Mouse (Mus musculus) C2C12 (cell line): ENCODE data around the gene Retreg3. TPM values are rescaled to one million over a fixed set of nuclear protein-coding genes. Genes with fewer than 3 reads are reported as not detected.

Experiments used
- H3K27me3 ChIP-seq: one replicate; pipeline ENCODE4 v1.6.1; 2011; ENCODE audit not compliant: control insufficient read depth, insufficient read depth, insufficient read length
- H3K36me3 ChIP-seq: one replicate; pipeline ENCODE4 v1.6.1; 2011; ENCODE audit not compliant: control insufficient read depth, insufficient read depth
- H3K4me3 ChIP-seq: one replicate; pipeline ENCODE4 v1.5.1; 2011; ENCODE audit warnings: mild to moderate bottlenecking, control low read depth; ENCODE audit not compliant: poor library complexity, insufficient read depth, severe bottlenecking
- H3K79me2 ChIP-seq: one replicate; pipeline ENCODE4 v1.6.1; 2011; ENCODE audit not compliant: control insufficient read depth, insufficient read depth
- H3K79me3 ChIP-seq: one replicate; pipeline ENCODE4 v1.6.1; 2011; ENCODE audit warnings: low read depth, control low read depth
- H3ac ChIP-seq: one replicate; pipeline ENCODE3; 2011; ENCODE audit warnings: low read depth; ENCODE audit not compliant: control insufficient read depth, insufficient read length
- CEBPB ChIP-seq: IDR thresholded peaks from one replicate; pipeline ENCODE4 v1.6.1; 2011; ENCODE audit warnings: low read depth, mild to moderate bottlenecking, control low read depth, moderate library complexity
- CTCF ChIP-seq: IDR thresholded peaks from one replicate; pipeline ENCODE4 v1.5.1; 2011; ENCODE audit not compliant: control insufficient read depth, insufficient read depth, insufficient read length
- FOSL1 ChIP-seq: IDR thresholded peaks from one replicate; pipeline ENCODE4 v1.8.0; 2011; ENCODE audit warnings: mild to moderate bottlenecking, low read length; ENCODE audit not compliant: poor library complexity, insufficient read depth, severe bottlenecking
- MAX ChIP-seq: IDR thresholded peaks from one replicate; pipeline ENCODE4 v1.6.1; 2011; ENCODE audit warnings: mild to moderate bottlenecking, control low read depth
- MYOD1 ChIP-seq: IDR thresholded peaks from one replicate; pipeline ENCODE4 v1.6.1; 2011; ENCODE audit warnings: low read depth; ENCODE audit not compliant: control insufficient read depth, insufficient read length
- MYOG ChIP-seq: IDR thresholded peaks from one replicate; pipeline ENCODE4 v1.6.1; 2011; ENCODE audit not compliant: control insufficient read depth, insufficient read length; ENCODE audit errors: extremely low read depth
- USF1 ChIP-seq: IDR thresholded peaks from one replicate; pipeline ENCODE4 v1.6.1; 2011; ENCODE audit warnings: low read depth, mild to moderate bottlenecking, control low read depth, moderate library complexity
- polyA plus RNA-seq: library from polyadenylated mRNA; unstranded; fragments of >200 nt; fragmentation: generic; extraction: Trizol; gene quantifications from one replicate; pipeline ENCODE4 v1.2.1, GENCODE M21; 2012; ENCODE audit warnings: missing spikeins

Gene Retreg3
- polyA plus RNA-seq, 1 experiment, result 25.7 TPM

DNA sequence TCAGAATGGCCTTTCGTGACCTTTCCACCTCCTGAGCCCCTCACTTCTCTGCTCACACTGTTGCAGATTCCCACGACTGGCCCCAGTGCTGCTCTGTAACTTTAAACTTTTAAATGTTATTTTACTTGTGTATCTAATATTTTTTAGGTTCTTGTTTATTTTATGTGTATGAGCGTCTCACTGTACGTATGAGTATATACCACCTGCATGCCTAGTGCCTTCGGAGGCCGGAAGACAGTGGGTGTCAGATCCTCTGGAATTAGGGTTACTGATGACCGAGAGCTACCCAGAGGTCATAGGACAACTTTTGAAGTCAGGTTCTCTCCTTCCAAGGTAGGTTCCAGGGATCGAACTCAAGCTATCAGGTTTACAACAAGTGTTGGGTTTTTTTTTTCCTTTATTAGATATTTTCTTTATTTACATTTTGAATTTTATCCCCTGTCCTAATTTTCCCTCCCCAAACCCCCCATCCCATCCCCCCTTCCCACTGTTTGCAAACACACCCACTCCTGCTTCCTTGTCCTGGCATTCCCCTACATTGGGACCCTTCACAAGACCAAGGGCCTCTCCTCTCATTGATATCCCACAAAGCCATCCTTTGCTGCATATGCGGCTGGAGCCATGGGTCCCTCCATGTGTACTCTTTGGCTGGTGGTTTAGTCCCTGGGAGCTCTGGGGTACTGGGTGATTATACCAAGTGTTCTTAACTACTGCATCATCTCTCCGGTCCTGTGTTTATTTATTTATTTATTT is 22.7 kb upstream of the Retreg3 start:
- H3K79me3 ChIP-seq, result no peaks in the 10 kb centered on the region
- H3K36me3 ChIP-seq, result no peaks in the 10 kb centered on the region
- H3K4me3 ChIP-seq, result no peak overlapping the region
- H3ac ChIP-seq, result no peak overlapping the region
- TF ChIP-seq MYOG (no peak), CTCF (no peak), FOSL1 (no peak), MYOD1 (no peak), USF1 (no peak), MAX (no peak), CEBPB (no peak)
- H3K79me2 ChIP-seq, result no peaks in the 10 kb centered on the region
- no peaks in the 10 kb centered on the region for H3K27me3 ChIP-seq

DNA sequence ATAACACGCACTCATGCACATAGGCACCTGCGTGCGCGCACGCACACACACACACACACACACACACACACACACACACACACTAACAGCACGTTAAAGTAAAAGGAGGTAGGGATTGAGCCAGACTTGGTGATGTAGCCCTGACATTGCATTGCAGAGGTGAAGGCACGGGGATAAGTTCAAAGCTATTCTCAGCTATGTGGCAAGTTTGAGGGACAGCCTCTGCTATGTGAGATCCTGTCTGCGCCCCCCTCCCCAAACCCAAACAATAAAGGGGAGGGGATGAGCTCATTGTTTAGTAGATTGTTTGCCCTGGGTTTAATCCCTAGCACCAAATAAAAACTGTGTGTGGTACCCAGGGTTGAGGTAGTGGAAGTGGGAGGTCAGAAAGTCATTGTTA is 21.4 kb upstream of the Retreg3 start:
- H3ac ChIP-seq, result no peak overlapping the region
- H3K79me3 ChIP-seq, result no peaks in the 10 kb centered on the region
- H3K27me3 ChIP-seq, result no peaks in the 10 kb centered on the region
- H3K36me3 ChIP-seq, result no peaks in the 10 kb centered on the region
- TF ChIP-seq MYOD1 (no peak), MYOG (no peak), FOSL1 (no peak), USF1 (no peak), CEBPB (no peak), MAX (no peak), CTCF (no peak)
- H3K79me2 ChIP-seq, result no peaks in the 10 kb centered on the region
- no peak overlapping the region for H3K4me3 ChIP-seq

DNA sequence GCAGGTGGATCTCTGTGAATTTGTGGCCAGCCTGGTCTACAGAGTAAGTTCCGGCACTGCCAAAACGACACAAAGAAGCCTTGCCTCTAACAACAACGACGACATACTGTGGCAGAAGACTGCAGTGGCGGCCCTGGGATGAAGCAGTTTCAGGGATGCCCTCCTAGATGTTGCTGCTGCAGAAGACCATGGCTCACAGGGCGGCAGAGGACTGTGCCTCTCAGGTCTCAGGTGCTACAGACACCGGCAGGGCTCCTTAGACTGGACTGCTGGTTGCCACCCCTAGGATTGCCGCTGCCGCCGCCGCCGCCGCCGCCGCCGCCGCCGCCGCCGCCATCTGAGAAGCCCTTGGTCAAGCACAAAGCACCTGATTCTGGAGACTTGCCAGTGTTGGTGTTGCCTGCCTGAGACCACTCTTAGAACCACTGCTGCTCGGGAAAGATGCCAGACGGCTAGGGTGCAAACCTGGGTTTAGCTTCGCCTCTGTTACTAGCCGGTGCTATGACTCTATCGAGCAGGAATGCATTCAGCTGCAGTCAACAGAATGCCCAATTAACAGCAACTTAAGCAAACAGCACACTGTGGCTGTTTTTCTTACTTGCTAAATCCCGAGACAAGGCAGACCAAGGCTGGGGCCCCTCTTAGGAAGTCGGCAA is 20.6 kb upstream of the Retreg3 start:
- Histone ChIP-seq H3K79me3 (no peaks in the 10 kb centered on the region), H3K27me3 (no peaks in the 10 kb centered on the region), H3ac (no peak overlapping the region), H3K79me2 (no peaks in the 10 kb centered on the region), H3K4me3 (no peak overlapping the region), H3K36me3 (no peaks in the 10 kb centered on the region)
- TF ChIP-seq CTCF (no peak), MAX (no peak), FOSL1 (no peak), MYOD1 (no peak), CEBPB (no peak), USF1 (no peak), MYOG (no peak)

DNA sequence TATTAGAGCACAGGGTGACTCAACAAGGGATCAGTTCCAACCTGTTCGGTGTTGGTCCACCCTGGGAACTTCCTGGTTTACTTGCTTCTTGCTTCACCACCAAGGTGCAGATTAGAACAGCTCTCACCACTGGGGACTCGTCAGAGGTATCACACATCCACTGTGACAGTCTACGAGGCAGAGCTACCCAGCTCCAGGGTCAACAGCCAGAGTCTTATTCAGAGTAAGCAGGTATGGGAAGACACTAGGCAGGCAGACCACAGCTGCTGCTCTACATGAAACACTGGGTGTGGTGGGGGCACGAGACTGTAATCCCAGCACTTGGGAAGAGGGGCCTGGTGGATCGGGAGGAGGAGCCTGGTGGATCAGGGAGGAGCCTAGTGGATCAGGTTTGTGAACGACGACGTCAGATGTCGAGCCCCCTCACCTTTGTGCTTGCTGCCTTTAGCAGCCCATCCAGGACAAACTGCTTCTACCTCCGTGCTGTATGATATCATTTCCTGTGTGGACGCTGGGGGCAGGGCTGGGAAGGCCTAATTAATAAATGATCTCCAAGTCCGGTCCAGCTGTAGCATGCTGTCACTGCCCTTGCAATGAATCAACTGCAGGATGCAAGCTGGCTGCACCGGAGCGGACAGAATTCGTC is 19.0 kb upstream of the Retreg3 start:
- no peaks in the 10 kb centered on the region for H3K36me3 ChIP-seq
- H3K4me3 ChIP-seq, result no peak overlapping the region
- H3K79me3 ChIP-seq, result no peaks in the 10 kb centered on the region
- no peaks in the 10 kb centered on the region for H3K79me2 ChIP-seq
- no peak overlapping the region for H3ac ChIP-seq
- TF ChIP-seq MYOD1 (no peak), CTCF (no peak), CEBPB (no peak), FOSL1 (no peak), MYOG (no peak)
- H3K27me3 ChIP-seq, result no peaks in the 10 kb centered on the region

DNA sequence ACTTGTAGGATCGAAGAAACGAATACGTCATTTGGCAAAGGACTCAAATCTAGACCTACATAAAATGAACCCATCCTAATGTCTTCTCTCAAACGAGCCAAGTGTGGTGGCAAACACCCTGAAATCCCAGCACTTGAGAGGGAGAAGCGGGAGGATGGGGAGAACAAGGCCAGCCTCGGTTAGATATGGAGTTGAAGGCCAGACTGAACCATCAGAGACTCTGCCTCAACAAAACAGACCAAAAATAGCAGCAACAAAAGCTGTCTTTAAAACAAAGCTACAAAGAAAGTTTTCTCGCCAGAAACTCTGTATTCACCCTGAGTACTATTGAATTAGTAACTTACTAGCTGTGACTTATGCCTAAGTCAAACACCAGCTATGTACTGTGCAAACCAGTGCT is 17.3 kb upstream of the Retreg3 start:
- H3K79me3 ChIP-seq, result no peaks in the 10 kb centered on the region
- TF ChIP-seq FOSL1 (no peak), MAX (no peak), CEBPB (no peak), USF1 (no peak), MYOG (no peak), CTCF (no peak), MYOD1 (no peak)
- H3ac ChIP-seq, result no peak overlapping the region
- no peak overlapping the region for H3K4me3 ChIP-seq
- no peaks in the 10 kb centered on the region for H3K79me2 ChIP-seq
- H3K27me3 ChIP-seq, result no peaks in the 10 kb centered on the region
- no peaks in the 10 kb centered on the region for H3K36me3 ChIP-seq
